Comparison of ENCODE assay signal across 21 mouse cellular contexts in genomic region chr17:87164312-87164922, GRCm38 (mm10). TPM values are rescaled to one million over a fixed set of nuclear protein-coding genes. Genes with fewer than 3 reads are reported as not detected.
A peak's percentile ranks its signal among the peaks of the same experiment; 100 is the strongest.
DNase-seq lines count a peak whose midpoint lies in the region; ATAC-seq and TF ChIP-seq lines count a peak whose summit lies in the region.
"Had no signal": no experiment of that assay in that cellular context is flagged by ENCODE, and none has a peak within 500 bp of the region (broad histone marks: within the 10 kb centered on the region; RNA-seq: fewer than 3 reads in every experiment).

No protein-coding gene starts in this region.

- H3K4me1 ChIP-seq in intestine, embryonic 14.5 days (replicated peaks; ENCODE audit: control insufficient read depth, insufficient read depth, low read length), result no peaks in the 10 kb centered on the region
- no peaks in the 10 kb centered on the region for H3K4me1 ChIP-seq in intestine, embryonic 16.5 days (ENCODE audit: control insufficient read depth, insufficient read depth, low read length)
- H3K4me1 ChIP-seq in embryonic facial prominence, embryonic 14.5 days (ENCODE audit: control insufficient read depth, insufficient read depth, low read length), result peaks cover 4% of the 10 kb centered on the region; the same call in 1 of the 2 replicates
- no peaks in the 10 kb centered on the region for H3K4me1 ChIP-seq in limb, embryonic 11.5 days (ENCODE audit: control insufficient read depth, insufficient read depth, low read length)
- no peaks in the 10 kb centered on the region for H3K4me1 ChIP-seq in kidney, embryonic 15.5 days
- H3K4me1 ChIP-seq: liver, embryonic 12.5 days; midbrain, embryonic 15.5 days had no signal

- no peaks in the 10 kb centered on the region for H3K9me3 ChIP-seq in intestine, embryonic 14.5 days (ENCODE audit: control insufficient read depth, low read length)
- no peaks in the 10 kb centered on the region for H3K9me3 ChIP-seq in intestine, embryonic 16.5 days (ENCODE audit: control insufficient read depth, low read length)
- H3K9me3 ChIP-seq in embryonic facial prominence, embryonic 14.5 days (ENCODE audit: control insufficient read depth, low read length), result no peaks in the 10 kb centered on the region
- H3K9me3 ChIP-seq in limb, embryonic 11.5 days (ENCODE audit: control insufficient read depth, low read length), result no peaks in the 10 kb centered on the region
- no peaks in the 10 kb centered on the region for H3K9me3 ChIP-seq in kidney, embryonic 15.5 days (replicated peaks)
- H3K9me3 ChIP-seq: liver, embryonic 12.5 days; midbrain, embryonic 15.5 days had no signal

- no peak overlapping the region for H3K4me3 ChIP-seq in intestine, embryonic 14.5 days (ENCODE audit: low read depth, low read length)
- no peak overlapping the region for H3K4me3 ChIP-seq in intestine, embryonic 16.5 days (ENCODE audit: low read length)
- no peak overlapping the region for H3K4me3 ChIP-seq in embryonic facial prominence, embryonic 14.5 days (ENCODE audit: low read depth, low read length)
- no peak overlapping the region for H3K4me3 ChIP-seq in limb, embryonic 11.5 days (ENCODE audit: low read depth, low read length)
- no peak overlapping the region for H3K4me3 ChIP-seq in kidney, embryonic 15.5 days (replicated peaks)
- no peak overlapping the region for H3K4me3 ChIP-seq in left cerebral cortex, adult 2 months
- H3K4me3 ChIP-seq: heart, adult 2 months; liver, embryonic 12.5 days; midbrain, embryonic 15.5 days; myocyte had no signal

- no peak for DNase-seq in intestine, embryonic 14.5 days (ENCODE audit: low spot score)
- DNase-seq in embryonic facial prominence, embryonic 14.5 days (ENCODE audit: low spot score), result peak; percentile 89
- DNase-seq in limb, embryonic 11.5 days (ENCODE audit: low spot score), result peak; percentile 36
- no peak for DNase-seq in ovary, postnatal 14 days (ENCODE audit: low spot score)
- no peak for DNase-seq in left cerebral cortex, postnatal 10 days (ENCODE audit: extremely low spot score in 1 of 2, low spot score in 2 of 2)
- no peak for DNase-seq in left cerebral cortex, adult 2 months (ENCODE audit: extremely low spot score in 1 of 2, low spot score in 2 of 2)
- DNase-seq: B cell, adult 2 months; cerebellum, postnatal 10 days; gastrocnemius, postnatal 25 days; heart, adult 2 months; kidney, adult 2 months; kidney, postnatal 36 days; lung, adult 2 months; right cerebral cortex, postnatal 14 days had no signal

- no peak overlapping the region for H3K9ac ChIP-seq in intestine, embryonic 14.5 days (ENCODE audit: low read length)
- no peak overlapping the region for H3K9ac ChIP-seq in intestine, embryonic 16.5 days (ENCODE audit: low read depth, low read length)
- H3K9ac ChIP-seq in embryonic facial prominence, embryonic 14.5 days (ENCODE audit: low read depth, low read length), result no peak overlapping the region
- no peak overlapping the region for H3K9ac ChIP-seq in limb, embryonic 11.5 days (ENCODE audit: low read length)
- no peak overlapping the region for H3K9ac ChIP-seq in kidney, embryonic 15.5 days
- H3K9ac ChIP-seq: liver, embryonic 12.5 days; midbrain, embryonic 15.5 days had no signal

- no peaks in the 10 kb centered on the region for H3K36me3 ChIP-seq in intestine, embryonic 14.5 days (ENCODE audit: control insufficient read depth, insufficient read depth, low read length)
- no peaks in the 10 kb centered on the region for H3K36me3 ChIP-seq in intestine, embryonic 16.5 days (ENCODE audit: control insufficient read depth, insufficient read depth, low read length)
- H3K36me3 ChIP-seq in embryonic facial prominence, embryonic 14.5 days (ENCODE audit: control insufficient read depth, insufficient read depth, low read length), result no peaks in the 10 kb centered on the region
- no peaks in the 10 kb centered on the region for H3K36me3 ChIP-seq in limb, embryonic 11.5 days (ENCODE audit: control insufficient read depth, insufficient read depth, low read length)
- no peaks in the 10 kb centered on the region for H3K36me3 ChIP-seq in kidney, embryonic 15.5 days
- H3K36me3 ChIP-seq: liver, embryonic 12.5 days; midbrain, embryonic 15.5 days had no signal

- peak; percentile 36; the same call in 1 of the 2 replicates for ATAC-seq in intestine, embryonic 14.5 days (replicated peaks; ENCODE audit: low FRiP score, low TSS enrichment, low read depth)
- no peak for ATAC-seq in intestine, embryonic 16.5 days
- peak; percentile 91 for ATAC-seq in embryonic facial prominence, embryonic 14.5 days (ENCODE audit: low read depth)
- peak; percentile 76 for ATAC-seq in limb, embryonic 11.5 days (ENCODE audit: insufficient number of reproducible peaks, low FRiP score, low TSS enrichment, low read depth)
- no peak for ATAC-seq in kidney, embryonic 15.5 days (replicated peaks; ENCODE audit: low FRiP score)
- ATAC-seq: hindbrain, postnatal 0 days; liver, embryonic 12.5 days; midbrain, embryonic 15.5 days had no signal

- no peaks in the 10 kb centered on the region for H3K27me3 ChIP-seq in intestine, embryonic 14.5 days (replicated peaks; ENCODE audit: control insufficient read depth, insufficient read depth, low read length)
- no peaks in the 10 kb centered on the region for H3K27me3 ChIP-seq in intestine, embryonic 16.5 days (replicated peaks; ENCODE audit: control insufficient read depth, insufficient read depth, low read length)
- H3K27me3 ChIP-seq in embryonic facial prominence, embryonic 14.5 days (replicated peaks; ENCODE audit: control insufficient read depth, insufficient read depth, low read length), result no peaks in the 10 kb centered on the region
- no peaks in the 10 kb centered on the region for H3K27me3 ChIP-seq in limb, embryonic 11.5 days (ENCODE audit: control insufficient read depth, insufficient read depth, low read length)
- H3K27me3 ChIP-seq in kidney, embryonic 15.5 days, result no peaks in the 10 kb centered on the region
- H3K27me3 ChIP-seq: midbrain, embryonic 15.5 days had no signal

- H3K27ac ChIP-seq in intestine, embryonic 14.5 days (ENCODE audit: low read depth), result no peak overlapping the region
- no peak overlapping the region for H3K27ac ChIP-seq in intestine, embryonic 16.5 days (ENCODE audit: low read length)
- peak overlapping the region; percentile 74 for H3K27ac ChIP-seq in embryonic facial prominence, embryonic 14.5 days (replicated peaks; ENCODE audit: low read depth, low read length)
- H3K27ac ChIP-seq in limb, embryonic 11.5 days (replicated peaks; ENCODE audit: low read depth, low read length), result no peak overlapping the region; the same call in 1 of the 2 replicates
- no peak overlapping the region for H3K27ac ChIP-seq in kidney, embryonic 15.5 days
- no peak overlapping the region for H3K27ac ChIP-seq in left cerebral cortex, adult 2 months
- H3K27ac ChIP-seq: heart, adult 2 months; hindbrain, postnatal 0 days; liver, embryonic 12.5 days; midbrain, embryonic 15.5 days; stomach, postnatal 0 days had no signal

- intact Hi-C loops in left cerebral cortex, postnatal 10 days (cut with DNase I), result no loop called here
- intact Hi-C loops in left cerebral cortex, adult 2 months (cut with DNase I), result no loop called here

- 63% methylated on average over 7 of the region's 7 CpGs for WGBS in intestine, embryonic 14.5 days
- WGBS in intestine, embryonic 16.5 days, result 68% methylated on average over 7 of the region's 7 CpGs
- WGBS in embryonic facial prominence, embryonic 14.5 days, result 45% methylated on average over 7 of the region's 7 CpGs
- WGBS in limb, embryonic 11.5 days, result 59% methylated on average over 7 of the region's 7 CpGs
- WGBS in kidney, embryonic 15.5 days, result 81% methylated on average over 7 of the region's 7 CpGs

- no peak overlapping the region for H3K4me2 ChIP-seq in intestine, embryonic 14.5 days (ENCODE audit: low read length)
- H3K4me2 ChIP-seq in intestine, embryonic 16.5 days (ENCODE audit: low read depth, low read length), result no peak overlapping the region
- no peak overlapping the region for H3K4me2 ChIP-seq in embryonic facial prominence, embryonic 14.5 days (ENCODE audit: low read depth, low read length)
- H3K4me2 ChIP-seq in limb, embryonic 11.5 days (ENCODE audit: low read depth, severe bottlenecking), result no peak overlapping the region
- no peak overlapping the region for H3K4me2 ChIP-seq in kidney, embryonic 15.5 days
- H3K4me2 ChIP-seq: liver, embryonic 12.5 days; midbrain, embryonic 15.5 days had no signal

- no peak for TF ChIP-seq CTCF in left cerebral cortex, adult 2 months (IDR thresholded peaks at IDR 0.05)

RNA-seq across cellular contexts. Expression of gene Socs5, which starts 56.9 kb away (rescaled TPM):
- 11.6 and 14.1 TPM in 2 replicates for polyA plus RNA-seq in intestine, embryonic 14.5 days (2014; fragmentation: Nextera tagmentation; extraction: Ambion mirVana)
- polyA plus RNA-seq in intestine, embryonic 16.5 days (2015; fragmentation: Nextera tagmentation; extraction: Ambion mirVana), result 5.3 and 5.9 TPM in 2 replicates
- 24.1 and 28.2 TPM in 2 replicates for polyA plus RNA-seq in embryonic facial prominence, embryonic 14.5 days (2014; fragmentation: Nextera tagmentation; extraction: Ambion mirVana)
- polyA plus RNA-seq in limb, embryonic 11.5 days (2014; fragmentation: Nextera tagmentation; extraction: Ambion mirVana), result 13.4 and 14.4 TPM in 2 replicates
- total RNA-seq in left cerebral cortex, postnatal 10 days (2021), result 10 to 100 TPM; 59.2 to 59.8 TPM
- polyA plus RNA-seq in kidney, embryonic 15.5 days (2015; fragmentation: Nextera tagmentation; extraction: Ambion mirVana), result 14.9 and 17.0 TPM in 2 replicates
- 100 to 1,000 TPM; 126 to 129 TPM for total RNA-seq in left cerebral cortex, adult 2 months (2021)

Comparison
In these comparisons a context has a peak if more than half of its experiments do, and no peak if none do; other contexts are left out.
1. ATAC-seq: peak in intestine, embryonic 14.5 days (single experiment), embryonic facial prominence, embryonic 14.5 days (single experiment) and limb, embryonic 11.5 days (single experiment); none in intestine, embryonic 16.5 days (single experiment) and kidney, embryonic 15.5 days (single experiment).
2. DNase-seq: peak in embryonic facial prominence, embryonic 14.5 days (single experiment) and limb, embryonic 11.5 days (single experiment); none in intestine, embryonic 14.5 days (single experiment), ovary, postnatal 14 days (single experiment), left cerebral cortex, postnatal 10 days (0 of 2) and left cerebral cortex, adult 2 months (0 of 2).